Mouse (Mus musculus) myocyte (in vitro differentiated cells): ENCODE results near the gene March1.

Experiments
- E2F4 ChIP-seq: IDR thresholded peaks from one replicate; pipeline ENCODE4 v1.6.1; 2011; ENCODE audit warnings: mild to moderate bottlenecking, control low read depth, moderate library complexity; ENCODE audit not compliant: insufficient read depth
- MAX ChIP-seq: IDR thresholded peaks from one replicate; pipeline ENCODE4 v1.6.1; 2011; ENCODE audit warnings: low read depth, mild to moderate bottlenecking, control low read depth
- POLR2A ChIP-seq: IDR thresholded peaks from one replicate; pipeline ENCODE4 v1.6.1; 2011; ENCODE audit warnings: low read depth, mild to moderate bottlenecking, control low read depth, moderate library complexity; ENCODE audit not compliant: insufficient read length
- USF1 ChIP-seq: IDR thresholded peaks from one replicate; pipeline ENCODE4 v1.6.1; 2011; ENCODE audit warnings: low read depth, mild to moderate bottlenecking, control low read depth, moderate library complexity

GRCm38 (mm10) chr8:66194416-66194815 lies 576.7 kb downstream of the March1 start:
- TF ChIP-seq POLR2A (no peak), MAX (no peak), USF1 (no peak), E2F4 (no peak)
